Mouse (Mus musculus) telencephalon, adult 2 months (tissue): ENCODE results near the gene Adamts16.

Experiments used
- DNase-seq: peaks from one replicate; pipeline ENCODE4 v3.0.0-alpha.2; 2011; ENCODE audit warnings: low read depth, low spot score

The Adamts16 gene

GRCm38 (mm10) chr13:70762586-70762985 lies 79.0 kb downstream of the Adamts16 start:
- DNase-seq: no peak

GRCm38 (mm10) chr13:70761312-70761711 lies 80.3 kb downstream of the Adamts16 start:
- no peak for DNase-seq

- DNase-seq: no peak
These were observed 81.4 kb downstream of the Adamts16 start for GRCm38 (mm10) chr13:70760186-70760585.

GRCm38 (mm10) chr13:70746294-70747008 lies 95.2 kb downstream of the Adamts16 start:
- no peak for DNase-seq

GRCm38 (mm10) chr13:70744416-70745038 lies 97.1 kb downstream of the Adamts16 start:
- DNase-seq: no peak

GRCm38 (mm10) chr13:70742693-70743092 lies 98.9 kb downstream of the Adamts16 start:
- DNase-seq: no peak

- no peak for DNase-seq
These were observed 101.0 kb downstream of the Adamts16 start for GRCm38 (mm10) chr13:70740281-70741240.

- DNase-seq: no peak
These were observed 102.8 kb downstream of the Adamts16 start for GRCm38 (mm10) chr13:70738781-70739180.

- DNase-seq: no peak
These were observed 105.2 kb downstream of the Adamts16 start for GRCm38 (mm10) chr13:70736409-70736808.

- DNase-seq: no peak
These were observed 107.0 kb downstream of the Adamts16 start for GRCm38 (mm10) chr13:70734640-70735039.

- no peak for DNase-seq
These were observed 107.7 kb downstream of the Adamts16 start for GRCm38 (mm10) chr13:70733911-70734310.

GRCm38 (mm10) chr13:70733206-70733605 lies 108.4 kb downstream of the Adamts16 start:
- no peak for DNase-seq

GRCm38 (mm10) chr13:70732781-70733180 lies 108.8 kb downstream of the Adamts16 start:
- no peak for DNase-seq

GRCm38 (mm10) chr13:70731349-70731748 lies 110.3 kb downstream of the Adamts16 start:
- DNase-seq: no peak

- no peak for DNase-seq
These were observed 111.6 kb downstream of the Adamts16 start for GRCm38 (mm10) chr13:70729996-70730395.

GRCm38 (mm10) chr13:70726249-70726648 lies 115.4 kb downstream of the Adamts16 start:
- DNase-seq: no peak

- DNase-seq: no peak
These were observed 117.0 kb downstream of the Adamts16 start for GRCm38 (mm10) chr13:70724635-70725034.

- no peak for DNase-seq
These were observed 117.4 kb downstream of the Adamts16 start for GRCm38 (mm10) chr13:70724108-70724622.

GRCm38 (mm10) chr13:70719994-70720393 lies 121.6 kb downstream of the Adamts16 start:
- DNase-seq: no peak

GRCm38 (mm10) chr13:70718814-70719213 lies 122.8 kb downstream of the Adamts16 start:
- no peak for DNase-seq

- DNase-seq: no peak
These were observed 125.6 kb downstream of the Adamts16 start for GRCm38 (mm10) chr13:70716022-70716421.
